Mouse (Mus musculus) left cerebral cortex, adult 18-20 months (tissue): ENCODE measurements around the gene Bcl2l13. TPM values are rescaled to one million over a fixed set of nuclear protein-coding genes. Genes with fewer than 3 reads are reported as not detected.
"Not testable (repeated sequence)": the region's sequence is repeated elsewhere in the genome, so short reads cannot be mapped to it uniquely, and the experiment has no call there.

Experiments
- DNase-seq, 2 experiments: peaks; one replicate each; pipeline ENCODE4 v3.0.0; 2021 to 2022; ENCODE audit warnings: low spot score in 2 of 2, mixed read lengths in 1 of 2
- total RNA-seq, 2 experiments: library from RNA; stranded (reverse); gene quantifications; 2 replicates each; pipeline ENCODE4 v1.2.3; 2021

Gene Bcl2l13
- total RNA-seq, 2 experiments from 2014 or later: 43.3 to 48.1 TPM

DNA sequence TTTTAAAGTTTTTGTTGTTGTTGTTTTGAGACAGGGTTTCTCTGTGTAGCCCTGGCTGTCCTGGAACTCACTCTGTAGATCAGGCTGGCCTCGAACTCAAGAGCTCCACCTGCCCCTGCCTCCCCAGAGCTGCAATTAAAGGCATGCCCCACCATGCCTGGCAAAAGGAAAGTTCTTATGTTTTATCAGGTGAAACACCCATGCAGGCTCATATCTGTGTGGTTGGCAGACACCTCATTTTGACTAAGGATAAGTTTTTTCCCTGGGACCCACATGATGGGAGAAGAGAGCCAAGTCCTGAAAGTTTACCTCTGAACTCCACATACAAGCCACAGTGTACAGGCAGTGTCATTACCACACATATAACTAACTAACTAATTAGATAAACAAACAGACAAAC is 6.0 kb upstream of the Bcl2l13 start:
- DNase-seq: no peak

DNA sequence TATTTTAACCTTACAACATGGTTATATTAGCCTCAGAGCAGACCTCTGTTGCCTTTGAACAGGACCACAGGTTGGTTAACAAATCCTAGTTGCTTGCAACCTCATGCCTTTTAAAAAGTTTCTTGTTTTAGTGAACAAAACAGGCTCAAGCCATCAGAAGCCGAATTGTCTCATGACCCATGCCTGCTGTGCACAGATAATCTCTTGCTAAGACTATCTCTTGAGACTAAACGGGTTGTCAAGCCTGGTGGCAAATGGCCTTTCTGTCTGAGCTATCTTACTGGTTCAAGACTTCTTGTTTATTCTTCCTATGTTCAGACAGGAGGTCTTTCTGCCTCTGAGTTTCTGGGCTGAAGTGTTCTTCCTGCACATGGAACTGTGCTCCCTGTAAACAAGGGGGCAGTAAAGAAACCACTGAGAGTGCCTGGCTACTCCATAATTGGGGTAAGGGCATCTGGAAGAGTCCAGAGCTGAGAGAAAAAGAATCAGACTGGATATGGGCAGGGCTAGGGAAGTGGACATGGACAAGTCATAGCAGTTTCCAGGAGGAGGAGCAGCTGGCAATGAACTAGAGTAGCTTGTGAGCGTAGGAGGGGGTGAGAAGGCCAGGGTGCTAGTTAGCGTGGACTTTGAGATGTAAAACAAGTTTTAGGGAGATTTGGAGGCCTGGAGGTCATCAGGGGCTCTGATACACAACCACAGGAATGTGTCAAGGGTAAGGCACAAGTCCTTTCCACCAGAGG is 5.0 kb upstream of the Bcl2l13 start:
- DNase-seq: no peak

DNA sequence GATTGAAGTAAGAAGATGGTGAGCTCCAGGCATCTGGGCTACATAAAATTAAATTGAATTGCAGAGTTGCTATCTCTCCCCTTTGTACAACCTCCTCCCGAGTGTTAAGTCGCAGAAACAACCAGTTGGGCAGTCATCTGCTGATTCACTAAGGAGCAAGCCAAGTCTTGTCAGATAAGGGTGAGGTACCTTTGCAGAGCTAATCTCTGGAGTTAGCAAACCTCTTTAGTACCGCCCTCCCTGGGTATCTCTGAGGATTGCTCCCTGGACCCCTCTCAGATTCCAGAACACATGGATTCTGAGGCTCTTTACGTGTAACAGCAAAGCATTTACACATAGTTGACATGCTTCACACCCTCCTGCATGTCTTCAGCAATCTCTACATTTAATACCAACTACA is 3.9 kb upstream of the Bcl2l13 start:
- no peak for DNase-seq

DNA sequence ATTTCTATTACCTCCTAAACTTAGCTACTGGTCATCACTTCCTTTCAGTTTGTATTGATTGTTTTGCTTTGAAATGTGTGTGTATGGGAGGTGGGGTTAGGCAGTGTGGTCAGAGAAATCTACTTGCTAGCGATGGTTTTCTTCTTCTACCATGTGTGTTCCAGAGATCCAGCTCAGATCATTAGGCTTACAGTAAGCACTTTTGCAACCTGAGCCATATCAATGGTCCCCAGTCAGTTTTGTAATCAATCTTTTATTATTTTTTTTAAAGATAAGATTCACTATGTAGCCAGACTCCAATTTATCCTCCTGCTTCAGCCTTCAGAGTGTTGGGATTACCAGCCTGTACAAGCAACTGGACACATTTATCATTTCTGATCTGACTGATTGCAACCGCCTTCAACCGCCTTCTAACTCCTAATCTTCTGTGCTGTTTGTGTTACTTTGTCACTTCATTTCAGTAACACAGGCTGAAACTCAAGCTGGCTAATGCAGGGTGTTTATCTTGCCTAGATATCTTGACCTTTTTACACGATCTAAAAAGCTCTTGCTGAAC is 1.2 kb upstream of the Bcl2l13 start:
- DNase-seq: no peak

DNA sequence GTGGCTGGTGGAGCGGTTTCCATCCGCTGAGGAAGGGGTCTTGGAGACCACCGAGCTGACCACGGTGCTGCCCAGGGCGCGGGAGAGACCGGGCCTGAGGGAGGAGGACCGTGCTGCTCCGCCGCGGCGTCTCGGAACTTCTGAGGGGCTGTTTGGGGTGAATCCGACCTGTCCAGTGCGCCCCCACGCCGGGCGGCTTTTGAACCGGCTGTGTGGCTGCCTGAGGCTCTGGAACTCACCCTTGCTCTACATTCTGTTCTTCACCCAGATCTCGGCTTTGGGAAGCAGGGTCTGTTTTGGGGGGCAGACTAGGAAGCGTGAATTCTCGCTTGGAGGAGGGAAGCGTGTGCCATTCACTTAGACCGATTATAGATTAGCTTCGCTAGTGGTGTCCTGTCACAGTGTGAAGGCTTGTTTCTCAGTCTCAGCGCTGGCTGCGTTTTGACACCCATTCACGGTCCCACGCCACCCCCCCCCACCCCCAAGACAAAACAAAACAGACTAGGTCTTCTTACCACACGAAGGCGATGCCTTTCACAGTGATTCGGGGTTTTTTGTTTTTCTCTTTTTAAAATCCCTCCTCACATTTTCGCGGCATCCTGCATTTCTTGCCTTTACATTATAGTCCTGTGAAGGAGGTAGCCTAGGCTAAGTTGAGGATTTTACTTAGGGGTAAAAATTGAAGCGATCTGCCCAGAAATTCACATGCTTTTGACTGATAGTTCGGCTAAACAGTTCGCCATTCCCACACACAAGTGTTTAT is 558 bp downstream of the Bcl2l13 start:
- DNase-seq: peak in 1 of 2 experiments; percentile 34

DNA sequence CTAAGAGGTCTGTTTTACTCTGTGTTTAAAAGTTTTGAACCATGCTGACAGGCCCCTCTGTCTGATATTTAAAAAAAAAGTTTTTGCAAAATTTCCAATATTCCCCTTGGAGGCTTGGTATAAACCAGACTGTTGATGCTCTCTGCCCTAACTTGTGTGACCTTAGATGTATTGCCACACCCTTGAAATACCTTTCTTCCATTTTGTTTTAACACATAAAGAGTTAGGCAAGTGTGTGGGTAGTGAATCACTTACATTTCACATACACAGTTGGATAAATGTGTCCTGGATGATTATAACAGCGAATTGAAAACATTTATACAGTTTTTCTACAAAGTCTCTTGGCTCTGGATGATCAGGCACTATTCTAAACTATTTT is 1.1 kb downstream of the Bcl2l13 start:
- DNase-seq: no peak

DNA sequence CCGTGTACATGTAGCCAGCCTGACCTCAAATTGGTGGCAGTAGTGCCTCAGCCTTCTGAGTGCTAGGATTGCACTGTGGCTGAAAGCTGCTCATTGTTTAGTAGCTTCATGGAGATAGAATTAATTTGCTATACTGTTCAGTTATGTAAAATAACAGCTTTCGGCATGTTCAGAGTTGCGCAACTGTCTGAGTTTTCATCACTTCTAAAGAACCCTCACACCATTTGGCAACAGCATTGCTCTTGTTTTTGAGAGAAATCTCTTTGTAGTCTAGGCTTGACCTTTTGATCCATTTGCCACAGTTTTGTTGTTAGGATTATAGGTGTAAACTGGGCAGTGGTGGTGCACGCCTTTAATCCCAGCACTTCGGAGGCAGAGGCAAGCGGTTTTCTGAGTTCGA is 4.2 kb downstream of the Bcl2l13 start:
- DNase-seq: no peak

DNA sequence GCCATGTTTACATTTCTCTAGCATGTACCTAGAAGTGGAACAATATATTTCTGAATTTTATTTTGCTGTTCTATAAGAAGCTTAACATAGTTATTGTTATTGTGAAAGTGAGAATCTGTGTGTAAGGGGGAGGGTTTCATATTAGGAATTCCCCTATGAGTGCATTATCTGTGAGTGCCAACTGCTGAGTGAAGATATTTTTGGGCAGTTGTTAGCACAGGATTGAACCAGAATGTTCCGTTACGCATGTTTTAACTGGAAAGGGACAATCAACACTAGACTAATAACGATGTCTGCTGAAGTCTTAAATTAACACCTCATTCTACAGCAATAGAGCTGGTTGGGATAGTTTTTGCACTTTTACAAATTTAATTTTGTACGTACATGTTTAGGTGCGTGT is 5.7 kb downstream of the Bcl2l13 start:
- no peak for DNase-seq

DNA sequence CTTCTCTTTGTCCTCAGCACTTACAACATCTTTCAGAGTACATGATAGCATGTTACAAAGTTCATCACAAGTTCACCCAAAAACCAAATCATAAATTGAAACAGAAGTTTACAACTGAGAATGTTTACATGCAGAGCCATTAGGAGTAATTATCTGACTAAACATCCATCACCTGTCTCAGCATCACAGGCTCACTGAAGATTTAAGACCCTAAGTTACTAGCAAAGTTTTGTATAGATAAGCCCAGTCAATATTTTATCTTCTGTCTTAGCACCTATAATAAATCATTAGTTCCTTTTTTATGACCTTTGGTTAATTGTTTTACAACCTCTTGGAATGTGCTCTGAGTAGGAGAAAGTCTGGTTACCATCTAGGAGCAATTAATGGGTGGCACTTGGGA is 14.7 kb downstream of the Bcl2l13 start:
- not testable (repeated sequence) for DNase-seq

DNA sequence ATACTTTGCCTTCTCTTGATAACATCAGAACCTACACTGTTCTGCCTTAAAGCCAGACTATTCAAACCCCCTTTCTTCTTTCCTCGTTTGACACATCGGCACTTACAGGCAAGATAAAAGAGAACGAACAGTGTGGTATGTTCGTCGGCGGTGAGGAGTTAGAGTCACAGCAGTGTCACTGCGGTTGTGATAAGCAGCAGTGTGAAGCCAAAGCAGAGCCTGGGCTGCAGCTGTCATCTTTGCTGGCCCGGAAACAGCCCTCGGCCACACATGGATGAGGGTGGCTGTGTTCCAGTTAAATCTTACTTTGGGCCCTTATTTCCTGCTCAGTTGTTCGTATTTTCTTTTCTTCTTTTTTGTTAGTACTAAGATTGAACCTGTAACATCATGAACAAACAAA is 18.4 kb downstream of the Bcl2l13 start:
- no peak for DNase-seq

DNA sequence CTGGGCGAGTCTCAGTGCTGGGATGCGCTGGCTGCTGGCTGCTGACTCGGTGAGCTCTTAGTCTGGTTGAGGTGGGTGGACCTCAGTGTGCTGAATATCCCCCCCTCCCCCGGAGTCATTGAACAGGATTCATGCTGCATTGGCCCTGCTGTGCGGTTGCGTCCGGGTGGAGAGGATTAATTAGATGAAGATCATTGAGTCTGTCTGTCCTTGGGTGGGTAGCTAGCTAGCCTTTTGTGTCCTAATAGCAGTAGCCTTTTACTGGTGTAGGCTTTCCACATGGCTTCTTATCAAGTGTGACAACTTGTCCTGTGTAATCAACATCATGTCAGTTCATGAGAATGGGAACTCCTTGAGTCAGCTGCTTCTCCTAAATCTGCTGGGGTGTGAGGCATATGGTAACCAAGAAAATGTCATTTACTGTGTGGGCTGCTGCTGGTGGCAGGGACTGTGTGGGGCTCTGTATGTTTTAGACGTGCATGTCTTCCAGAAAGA is 22.3 kb downstream of the Bcl2l13 start:
- DNase-seq: peak; percentile 17 to 61

DNA sequence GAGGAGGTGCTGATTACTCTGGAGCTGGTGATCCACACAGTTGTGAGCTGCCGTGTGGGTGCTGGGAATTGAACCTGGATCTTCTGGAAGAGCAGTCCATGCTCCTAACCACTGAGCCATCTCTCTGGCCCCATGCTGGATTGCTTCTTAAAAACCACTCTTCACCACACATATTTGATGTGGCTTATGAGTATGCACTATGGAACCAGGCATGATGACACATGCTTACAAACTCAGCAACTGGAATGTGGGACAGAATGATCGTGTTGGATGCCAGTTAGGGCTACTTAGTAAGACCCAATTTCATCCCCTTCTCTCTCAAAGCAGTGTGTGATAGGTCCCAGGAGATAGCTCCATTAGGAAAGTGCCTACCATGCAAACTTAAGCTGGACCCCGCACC is 24.1 kb downstream of the Bcl2l13 start:
- no peak for DNase-seq

DNA sequence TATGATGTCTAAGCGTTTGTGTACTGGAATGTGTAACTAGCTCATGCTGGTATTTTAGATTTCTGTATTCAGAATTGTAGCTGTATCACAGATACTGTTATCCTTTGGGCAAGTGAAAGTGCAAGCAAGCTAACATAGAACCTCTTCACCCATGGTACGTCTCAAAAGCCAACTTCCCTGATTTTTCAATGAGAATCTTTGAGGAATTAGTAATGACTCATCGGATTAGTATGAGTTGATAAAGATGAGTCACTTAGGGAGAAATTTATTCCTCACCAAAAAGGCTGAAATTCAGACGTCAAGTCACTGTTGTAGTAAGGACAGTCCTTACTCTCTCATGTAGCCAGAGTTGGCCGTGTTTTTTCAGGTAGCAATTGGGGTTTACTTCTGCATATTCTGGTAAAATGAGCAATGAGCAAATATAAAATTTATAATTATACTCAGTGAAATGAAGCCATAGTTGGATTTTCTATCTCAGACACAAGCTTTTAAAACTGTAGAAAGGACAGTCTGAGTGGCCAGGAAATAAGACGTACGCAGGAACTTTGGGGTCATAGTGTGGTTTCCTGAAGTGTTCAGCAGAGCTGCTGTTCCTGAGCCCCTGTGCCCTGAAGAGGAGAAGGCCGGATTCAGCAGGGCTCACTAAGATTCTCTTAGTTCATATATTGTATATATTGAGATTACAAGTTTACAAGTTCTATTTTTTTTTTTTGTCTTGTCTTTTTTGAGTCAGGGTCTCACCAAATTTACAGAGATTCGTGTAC is 30.2 kb downstream of the Bcl2l13 start:
- no peak for DNase-seq

DNA sequence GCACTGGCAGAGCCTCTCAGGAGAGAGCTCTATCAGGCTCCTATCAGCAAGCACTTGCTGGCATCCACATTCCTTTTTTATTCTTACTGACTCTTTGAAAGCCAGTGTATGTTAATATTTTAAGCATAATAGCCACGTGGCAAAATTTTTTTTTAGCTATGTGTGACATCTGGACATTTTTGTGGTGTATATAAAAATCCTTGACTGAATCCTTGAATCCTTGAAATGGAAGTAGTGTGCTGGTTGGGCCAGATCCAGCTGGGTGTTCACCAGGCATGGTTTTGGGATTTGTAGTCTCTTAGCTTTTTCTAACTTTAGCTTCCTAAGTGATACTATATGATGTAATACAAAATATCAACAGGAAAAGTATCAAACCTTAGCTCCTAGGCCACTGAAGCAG is 32.8 kb downstream of the Bcl2l13 start:
- peak in 1 of 2 experiments; percentile 37 for DNase-seq

DNA sequence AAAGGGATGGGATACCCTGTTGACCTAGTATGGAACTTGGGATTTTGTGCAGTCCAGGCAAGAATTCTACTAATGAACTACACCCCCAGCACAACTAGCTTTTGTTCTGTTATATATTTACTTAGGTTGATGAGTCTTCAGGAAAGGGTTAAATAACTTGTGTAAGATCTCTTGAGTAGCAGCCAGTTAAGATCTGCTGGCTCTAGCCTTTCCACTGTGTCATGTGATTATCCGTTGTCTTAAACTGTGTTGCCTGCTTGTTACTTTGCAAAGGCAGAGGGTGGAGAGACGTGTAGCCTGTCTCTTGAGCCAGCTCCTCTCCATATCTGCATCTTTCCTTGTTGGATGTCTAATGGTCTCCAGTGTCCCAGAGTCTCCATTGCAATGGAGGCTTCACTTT is 35.3 kb downstream of the Bcl2l13 start:
- no peak for DNase-seq

DNA sequence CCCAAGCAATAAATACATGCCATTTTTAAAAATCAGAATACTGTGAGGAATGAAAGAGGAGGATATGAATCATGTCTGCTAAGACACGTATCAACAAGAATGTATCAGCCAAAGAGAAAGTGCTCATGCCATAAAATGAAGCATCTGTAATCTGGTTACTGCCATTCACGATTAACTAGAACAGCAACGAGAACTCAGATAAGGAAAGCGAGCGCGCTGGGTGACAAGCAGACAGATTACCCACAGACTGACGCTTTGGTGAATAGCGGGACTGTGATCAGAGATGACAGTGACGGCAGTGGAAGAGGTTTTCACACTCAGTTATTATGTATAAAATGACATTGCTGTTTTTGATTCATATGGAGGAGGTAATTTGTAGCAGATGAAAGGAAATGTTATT is 37.9 kb downstream of the Bcl2l13 start:
- no peak for DNase-seq

DNA sequence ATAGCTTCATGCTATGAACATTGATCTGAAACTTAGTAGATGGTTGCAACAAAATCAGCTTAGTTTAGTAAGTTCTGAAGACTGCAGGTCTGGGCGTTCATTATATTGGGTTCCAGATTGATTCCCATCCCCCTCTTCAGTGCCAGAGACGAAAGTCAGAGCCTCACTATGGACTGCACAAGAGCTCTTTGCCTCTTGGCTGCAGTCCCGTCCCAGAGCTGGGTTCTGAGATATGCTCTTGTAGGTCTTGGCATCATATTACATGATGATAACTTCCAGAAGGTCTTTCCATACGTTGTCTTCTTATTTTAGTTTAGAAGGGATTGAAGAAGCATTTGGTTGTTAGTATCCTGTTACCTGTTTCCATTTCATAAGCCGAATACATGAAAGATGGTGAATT is 43.0 kb downstream of the Bcl2l13 start:
- no peak for DNase-seq

DNA sequence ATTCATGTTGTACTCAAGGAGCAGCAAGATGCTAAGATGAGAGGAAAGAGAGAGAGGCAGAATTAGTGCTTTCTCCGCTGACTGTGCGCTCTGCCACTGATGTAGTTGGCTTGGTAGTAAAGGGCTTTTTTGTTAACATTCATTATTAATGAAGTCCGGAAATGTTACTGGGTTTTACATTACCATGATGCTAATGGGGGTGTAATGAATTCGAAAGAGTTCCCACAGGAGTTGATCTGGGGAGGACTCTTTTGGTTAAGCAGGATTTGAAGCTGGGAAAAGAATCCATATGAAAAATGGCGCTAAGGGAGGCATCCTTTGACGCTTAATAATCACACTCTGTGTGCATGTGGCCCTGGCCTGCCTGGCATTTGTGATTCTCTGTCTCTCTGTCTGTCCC is 48.4 kb downstream of the Bcl2l13 start:
- no peak for DNase-seq

DNA sequence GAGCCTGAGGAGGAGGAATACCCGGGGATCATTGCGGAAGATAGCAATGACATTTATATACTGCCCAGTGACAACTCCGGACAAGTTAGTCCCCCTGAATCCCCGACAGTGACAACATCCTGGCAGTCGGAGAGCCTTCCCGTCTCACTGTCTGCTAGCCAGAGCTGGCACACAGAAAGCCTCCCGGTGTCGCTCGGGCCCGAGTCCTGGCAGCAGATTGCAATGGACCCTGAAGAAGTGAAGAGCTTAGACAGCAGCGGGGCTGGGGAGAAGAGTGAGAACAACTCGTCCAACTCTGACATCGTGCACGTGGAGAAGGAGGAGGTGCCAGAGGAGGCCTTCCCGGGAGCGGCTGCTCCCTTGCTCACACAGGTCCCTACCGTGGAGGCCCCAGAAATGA is 50.7 kb downstream of the Bcl2l13 start:
- DNase-seq: no peak

DNA sequence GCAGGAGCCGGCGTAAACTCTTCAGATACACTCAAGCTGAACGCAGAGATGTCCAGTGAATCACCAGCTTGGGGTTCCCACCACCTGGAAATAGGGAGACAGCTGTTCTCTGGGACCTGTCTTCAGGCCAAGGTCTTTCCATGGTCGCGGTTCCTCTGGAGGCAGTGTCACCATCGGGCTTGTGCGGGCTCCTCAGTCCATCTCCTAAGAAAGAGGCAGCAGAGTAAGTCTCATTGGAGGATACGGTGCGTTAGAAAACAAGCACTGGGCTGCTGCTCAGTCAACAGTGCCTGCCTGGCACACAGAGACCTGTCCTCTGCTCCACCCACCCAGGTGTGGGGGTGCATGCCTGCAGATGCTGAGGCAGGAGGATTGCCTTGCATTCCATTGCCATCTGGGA is 58.1 kb downstream of the Bcl2l13 start:
- no peak for DNase-seq

DNA sequence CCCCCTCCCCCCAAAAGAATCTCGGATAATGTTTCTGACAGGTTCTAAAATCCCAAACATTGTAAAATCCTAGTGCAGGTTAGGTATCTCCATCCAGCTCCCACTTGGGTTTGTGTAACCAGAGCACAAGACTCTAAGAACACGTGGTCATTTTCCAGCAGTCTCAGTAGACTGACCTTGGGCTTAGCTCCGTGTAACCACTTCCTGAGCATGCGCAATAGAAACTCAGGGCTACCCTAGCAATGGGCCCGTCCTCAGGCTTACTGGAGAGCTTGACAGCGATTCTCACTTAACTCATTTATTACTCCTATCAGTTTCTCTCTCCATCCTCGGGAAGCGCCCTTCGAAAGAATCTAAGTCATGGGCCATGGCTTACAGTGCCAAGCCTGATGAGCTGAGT is 58.5 kb downstream of the Bcl2l13 start:
- no peak for DNase-seq
